Mouse (Mus musculus) spleen, adult 2 months (tissue): ENCODE data around the gene Havcr2. TPM values are rescaled to one million over a fixed set of nuclear protein-coding genes. Genes with fewer than 3 reads are reported as not detected.
"Not testable (repeated sequence)": the region's sequence is repeated elsewhere in the genome, so short reads cannot be mapped to it uniquely, and the experiment has no call there.

Experiments used
- DNase-seq, 2 experiments: peaks; one replicate each; pipeline versions ENCODE4 v3.0.0 to v3.0.0-alpha.2; 2012 to 2021; ENCODE audit warnings: low spot score in 2 of 2, low read depth in 1 of 2
- H3K27ac ChIP-seq: fragments of 200-500 bp; 2 replicates; pipeline ENCODE4 v1.5.1; 2012; ENCODE audit warnings: low read length, inconsistent platforms; ENCODE audit not compliant: insufficient read depth
- H3K27me3 ChIP-seq: fragments of 200-500 bp; 2 replicates; pipeline ENCODE4 v1.6.1; 2012; ENCODE audit warnings: mild to moderate bottlenecking, moderate library complexity, low read length, inconsistent platforms; ENCODE audit not compliant: control insufficient read depth, insufficient read depth
- H3K36me3 ChIP-seq: fragments of 200-500 bp; 2 replicates; pipeline ENCODE4 v1.6.1; 2012; ENCODE audit warnings: mild to moderate bottlenecking, low read length, inconsistent platforms; ENCODE audit not compliant: control insufficient read depth, insufficient read depth
- H3K4me1 ChIP-seq: fragments of 200-500 bp; 2 replicates; pipeline ENCODE4 v1.6.1; 2011; ENCODE audit warnings: inconsistent platforms; ENCODE audit not compliant: control insufficient read depth, insufficient read depth, insufficient read length
- H3K4me3 ChIP-seq: fragments of 200-500 bp; 2 replicates; pipeline ENCODE4 v1.5.1; 2011; ENCODE audit warnings: mild to moderate bottlenecking, inconsistent platforms; ENCODE audit not compliant: insufficient read depth, insufficient read length; ENCODE audit errors: extremely low read depth
- CTCF ChIP-seq: fragments of 200-500 bp; IDR thresholded peaks from 2 replicates; pipeline ENCODE4 v1.5.1; 2011; ENCODE audit warnings: mild to moderate bottlenecking, inconsistent platforms; ENCODE audit not compliant: insufficient read depth, insufficient read length, insufficient replicate concordance; ENCODE audit errors: extremely low read depth
- POLR2A ChIP-seq: fragments of 200-500 bp; IDR thresholded peaks from 2 replicates; pipeline ENCODE4 v1.6.1; 2011; ENCODE audit warnings: low read depth, low read length, inconsistent platforms
- WGBS: fragments of 180-500 bp; shearing (Covaris S2); methylation state at CpG from one replicate; pipeline ENCODE4 v1.1.7; 2018; 5-methylcytosine and 5-hydroxymethylcytosine counted together
- polyA plus RNA-seq: library from polyadenylated mRNA; depleted of rRNA; stranded (reverse); fragments of >200 nt; gene quantifications from 2 replicates; pipeline ENCODE4 v1.2.3, GENCODE M21; 2012; rRNA removed

Havcr2 gene
- polyA plus RNA-seq, 1 experiment: 3.2 TPM

DNA sequence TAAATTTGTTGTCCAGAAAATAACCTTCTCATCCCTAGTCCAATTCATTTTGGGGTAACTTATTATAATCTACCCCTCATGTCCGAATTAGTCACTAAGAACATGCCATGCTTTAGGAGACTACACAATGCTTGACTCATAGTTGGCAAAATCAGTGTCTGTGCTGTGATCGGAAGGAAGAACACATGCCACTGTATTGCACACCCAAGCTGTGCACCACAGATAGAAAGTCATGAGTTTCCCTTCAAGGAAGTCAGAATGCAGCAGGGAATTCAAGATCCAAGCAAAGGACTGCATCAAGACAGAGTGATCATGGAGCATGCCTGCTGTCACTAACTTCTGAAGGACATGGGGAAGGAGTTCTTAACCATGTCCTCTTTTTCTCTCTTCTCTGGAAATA, 33.9 kb downstream of the Havcr2 start:
- H3K4me1 ChIP-seq: no peaks in the 10 kb centered on the region
- TF ChIP-seq CTCF: no peak
- TF ChIP-seq POLR2A: no peak
- no peak overlapping the region for H3K4me3 ChIP-seq
- no peak overlapping the region for H3K27ac ChIP-seq
- WGBS: 71% methylated on average over 2 of the region's 2 CpGs
- H3K36me3 ChIP-seq: no peaks in the 10 kb centered on the region
- no peaks in the 10 kb centered on the region for H3K27me3 ChIP-seq
- DNase-seq: no peak

DNA sequence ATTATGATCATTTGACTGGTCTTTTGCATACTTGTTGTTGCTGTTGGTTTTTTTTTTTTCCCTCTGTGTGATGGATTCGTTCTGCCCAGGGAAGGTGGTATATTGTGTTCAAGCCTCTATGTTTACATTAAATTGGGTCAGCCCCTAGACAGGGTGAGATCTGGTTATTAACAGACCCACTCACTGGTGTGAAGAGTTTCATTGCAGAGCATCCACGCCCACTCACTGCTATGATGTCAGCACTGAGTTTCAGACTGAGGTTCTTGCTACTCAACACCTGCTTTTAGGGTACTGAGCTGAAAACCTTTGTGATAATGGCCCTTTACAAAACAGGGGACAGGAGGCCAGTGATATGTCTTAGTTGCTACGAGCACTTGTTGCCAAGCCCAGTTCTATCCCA, 52.4 kb downstream of the Havcr2 start:
- no peak for TF ChIP-seq CTCF
- TF ChIP-seq POLR2A: no peak
- no peaks in the 10 kb centered on the region for H3K4me1 ChIP-seq
- H3K4me3 ChIP-seq: no peak overlapping the region
- 81% methylated on average over 3 of the region's 3 CpGs for WGBS
- H3K27ac ChIP-seq: no peak overlapping the region
- H3K27me3 ChIP-seq: no peaks in the 10 kb centered on the region
- H3K36me3 ChIP-seq: no peaks in the 10 kb centered on the region
- DNase-seq: no peak

DNA sequence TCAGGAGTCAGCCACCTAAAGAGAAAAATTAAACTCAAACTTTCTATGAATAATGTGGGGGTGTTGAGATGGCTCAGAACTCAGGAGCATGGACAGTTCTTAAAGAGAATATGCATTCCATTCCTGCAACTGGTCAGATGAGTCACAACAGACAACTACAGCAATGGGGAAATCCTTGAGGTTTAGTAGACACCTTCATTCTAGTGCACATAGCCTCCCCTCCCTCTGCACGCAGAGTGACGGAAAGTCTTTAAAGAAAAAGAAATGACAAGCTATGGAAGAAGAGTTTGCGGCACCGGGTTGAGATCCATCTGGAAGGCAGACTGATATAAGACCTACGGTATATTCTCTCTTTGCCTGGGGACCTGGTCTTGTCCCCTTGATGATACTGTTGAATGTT, 55.2 kb downstream of the Havcr2 start:
- no peak for DNase-seq
- Histone ChIP-seq H3K27me3 (no peaks in the 10 kb centered on the region), H3K27ac (no peak overlapping the region), H3K4me1 (no peaks in the 10 kb centered on the region), H3K36me3 (no peaks in the 10 kb centered on the region), H3K4me3 (no peak overlapping the region)
- 93% methylated on average over 5 of the region's 5 CpGs for WGBS
- TF ChIP-seq POLR2A: no peak
- no peak for TF ChIP-seq CTCF

DNA sequence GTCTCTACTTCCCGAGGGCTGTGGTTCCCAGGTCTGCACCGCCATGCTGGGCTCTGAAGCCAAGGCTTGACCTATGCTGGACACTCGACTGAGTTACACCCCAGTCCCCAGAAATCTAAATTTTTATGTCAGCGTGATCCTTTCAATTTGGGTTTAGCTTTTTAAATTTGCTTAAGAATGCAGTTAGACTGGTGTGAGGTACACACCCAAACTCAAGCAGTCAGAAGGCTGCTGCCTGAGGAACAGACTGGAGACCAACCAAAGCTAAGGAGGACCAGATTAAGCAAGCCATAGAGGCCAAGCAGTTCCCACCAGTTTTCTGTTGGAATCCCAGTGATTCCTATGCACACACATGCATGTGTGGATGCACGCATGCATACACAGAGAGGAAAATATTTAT, 66.6 kb downstream of the Havcr2 start:
- 87% methylated on average over 5 of the region's 5 CpGs for WGBS
- not testable (repeated sequence) for H3K4me1 ChIP-seq

DNA sequence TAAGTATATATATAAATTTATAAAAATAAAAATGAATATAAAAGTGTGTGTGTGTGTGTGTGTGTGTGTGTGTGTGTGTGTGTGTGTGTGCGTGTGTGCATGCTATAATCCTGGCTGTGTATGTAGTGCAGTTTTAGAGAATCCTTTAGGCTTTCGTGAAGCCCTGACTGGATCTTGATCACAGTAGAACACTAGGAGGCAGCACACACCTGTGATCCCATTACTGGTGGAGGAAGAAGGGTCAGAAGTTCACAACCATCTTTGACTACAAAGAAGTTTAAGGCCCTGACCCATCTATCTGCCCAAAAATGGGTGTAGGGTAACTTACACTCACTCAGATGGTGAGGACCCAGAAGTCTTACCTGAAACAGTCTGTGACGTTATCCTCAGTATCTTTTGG, 68.0 kb downstream of the Havcr2 start:
- H3K4me3 ChIP-seq: no peak overlapping the region
- TF ChIP-seq CTCF (no peak), POLR2A (no peak)
- 81% methylated on average over 3 of the region's 3 CpGs for WGBS
- no peaks in the 10 kb centered on the region for H3K36me3 ChIP-seq
- no peaks in the 10 kb centered on the region for H3K27me3 ChIP-seq
- no peaks in the 10 kb centered on the region for H3K4me1 ChIP-seq
- no peak for DNase-seq
- H3K27ac ChIP-seq: no peak overlapping the region

More for the DNA sequence above, 66.6 kb downstream of the Havcr2 start:
- H3K36me3 ChIP-seq, H3K27ac ChIP-seq, H3K27me3 ChIP-seq, DNase-seq, H3K4me3 ChIP-seq: not testable (repeated sequence)

DNA sequence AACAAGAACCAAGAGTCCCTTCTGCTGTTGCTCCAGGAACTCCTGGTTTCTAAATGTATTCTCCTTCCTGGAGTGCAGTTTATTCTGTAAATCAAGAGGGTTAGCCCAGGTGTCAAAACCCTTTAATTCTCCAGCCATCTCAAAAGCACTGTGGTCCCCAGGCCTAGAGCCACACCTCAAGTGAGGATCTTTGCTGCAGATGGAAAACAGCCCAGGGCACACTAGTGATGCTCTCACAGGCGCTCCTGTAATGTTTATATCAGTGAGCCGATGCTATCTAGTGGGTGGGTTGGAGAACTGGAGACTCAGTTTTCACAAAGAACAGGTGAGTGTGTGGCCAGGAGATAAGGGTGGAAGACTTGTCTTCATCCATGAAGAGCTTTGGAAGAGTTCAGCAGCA, 69.2 kb downstream of the Havcr2 start, which contains the start of gene Gm12169:
Gene Gm12169, plus strand, starts transcription at position 301 of the 400 bp plus-strand sequence.
- Histone ChIP-seq H3K36me3 (no peaks in the 10 kb centered on the region), H3K4me1 (no peaks in the 10 kb centered on the region), H3K27me3 (no peaks in the 10 kb centered on the region), H3K27ac (no peak within 1 kb of the TSS), H3K4me3 (no peak within 1 kb of the TSS)
- WGBS: 99% methylated on average over 2 of the region's 2 CpGs
- TF ChIP-seq CTCF (no peak), POLR2A (no peak)
- no peak for DNase-seq

DNA sequence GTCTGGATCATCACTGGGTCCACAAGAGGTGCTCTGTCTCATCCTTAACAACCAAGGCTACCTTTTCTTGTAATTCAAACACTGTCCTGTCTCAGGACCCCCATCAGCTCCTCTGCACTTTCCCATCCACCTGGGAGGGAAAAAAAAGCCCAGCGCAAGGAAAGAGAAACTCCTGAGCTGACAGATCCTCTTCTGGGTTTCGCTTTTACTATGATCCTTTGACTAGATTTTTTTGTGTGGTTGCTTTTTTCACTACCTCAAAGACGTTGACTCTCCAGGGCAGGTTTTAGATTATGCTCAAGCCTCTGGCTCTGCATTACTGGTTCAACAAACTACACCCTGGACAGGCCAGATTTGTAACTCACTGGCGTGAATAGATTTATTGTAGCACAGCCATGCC, 75.4 kb downstream of the Havcr2 start:
- WGBS: 61% methylated on average over 4 of the region's 4 CpGs
- no peaks in the 10 kb centered on the region for H3K27me3 ChIP-seq
- TF ChIP-seq POLR2A: no peak
- TF ChIP-seq CTCF: no peak
- H3K4me1 ChIP-seq: no peaks in the 10 kb centered on the region
- no peak overlapping the region for H3K27ac ChIP-seq
- no peak overlapping the region for H3K4me3 ChIP-seq
- no peak for DNase-seq
- no peaks in the 10 kb centered on the region for H3K36me3 ChIP-seq

Other genes with a start within 250 kb of the Havcr2 start
- gene Fndc9, start 219.4 kb upstream of the Havcr2 start, polyA plus RNA-seq: not detected in 2 replicates
- gene Cyfip2, start 142.1 kb upstream of the Havcr2 start, polyA plus RNA-seq: 41.4 and 43.1 TPM in 2 replicates
- 9.8 and 11.5 TPM in 2 replicates for gene Itk, start 65.4 kb upstream of the Havcr2 start, polyA plus RNA-seq
- 0.69 and 1.2 TPM in 2 replicates for gene Fam71b, start 58.4 kb upstream of the Havcr2 start, polyA plus RNA-seq
- gene Med7, start 18.0 kb upstream of the Havcr2 start, polyA plus RNA-seq: 14.7 and 21.0 TPM in 2 replicates
- not detected in 2 replicates for gene Gm12169, start 69.3 kb downstream of the Havcr2 start, polyA plus RNA-seq
- gene BC053393, start 116.6 kb downstream of the Havcr2 start, polyA plus RNA-seq: not detected in 2 replicates
- not detected in 2 replicates for gene Dppa1, start 174.3 kb downstream of the Havcr2 start, polyA plus RNA-seq